Mouse (Mus musculus): ENCODE data around the gene Sema3g. TPM values are rescaled to one million over a fixed set of nuclear protein-coding genes. Genes with fewer than 3 reads are reported as not detected.
A peak's percentile ranks its signal among the peaks of the same experiment; 100 is the strongest.

Sema3g gene
- total and polyA plus RNA-seq, 3 experiments: 0.11 TPM; not detected in 2

DNA sequence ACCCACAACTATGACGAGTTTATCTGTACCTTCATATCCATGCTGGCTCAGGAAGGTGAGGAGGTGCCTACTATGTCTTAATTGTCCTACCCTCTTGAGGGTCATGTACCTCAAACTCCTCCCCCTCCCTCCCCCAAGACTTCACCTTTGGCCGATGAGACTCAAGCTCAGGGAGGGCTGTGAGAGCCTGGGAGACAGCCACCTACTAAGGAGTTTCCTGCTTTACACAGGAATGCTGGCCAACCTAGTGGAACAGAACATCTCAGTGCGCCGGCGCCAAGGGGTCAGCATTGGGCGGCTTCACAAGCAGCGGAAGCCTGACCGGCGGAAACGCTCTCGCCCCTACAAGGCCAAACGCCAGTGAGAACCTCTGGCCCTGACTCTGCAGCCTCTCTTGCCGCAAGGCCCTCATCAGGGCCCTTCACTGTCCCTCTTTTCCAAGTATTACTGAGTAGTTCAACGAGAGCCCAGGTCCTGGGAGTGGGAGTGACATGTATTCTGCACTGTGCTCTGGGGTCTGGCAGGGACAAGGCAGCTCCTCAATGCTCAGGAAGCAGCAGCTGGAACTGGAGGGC, 40.9 kb downstream of the Sema3g start:
- ATAC-seq (ENCODE audit: extremely low read depth, insufficient number of reproducible peaks, low FRiP score, poor library complexity, severe bottlenecking) (no peak), DNase-seq (ENCODE audit: low spot score) (no peak)
- Histone ChIP-seq H3K9me3 (replicated peaks) (no peaks in the 10 kb centered on the region), H3K27me3 (ENCODE audit: insufficient read depth, low read length) (no peaks in the 10 kb centered on the region), H3K4me1 (ENCODE audit: insufficient read depth, low read depth, low read length) (peaks cover 60% of the 10 kb centered on the region), H3K4me3 (ENCODE audit: low read depth, low read length) (no peak overlapping the region), H3K36me3 (replicated peaks) (peaks cover 98% of the 10 kb centered on the region)
- TF ChIP-seq TAL1 (conservative IDR thresholded peaks at IDR 0.05; ENCODE audit: low read depth, low read length) (no peak), CTCF (IDR thresholded peaks at IDR 0.05; ENCODE audit: low read depth, low read length) (no peak)

- ATAC-seq (ENCODE audit: extremely low read depth, insufficient number of reproducible peaks, low FRiP score, poor library complexity, severe bottlenecking) (peak; percentile 75), DNase-seq (ENCODE audit: low spot score) (peak; percentile 87)
- TF ChIP-seq GATA2 (IDR thresholded peaks at IDR 0.05; ENCODE audit: borderline replicate concordance, low read depth, low read length): no peak
- TF ChIP-seq GATA1 (IDR thresholded peaks at IDR 0.05; ENCODE audit: borderline replicate concordance, low read length): no peak
- no peak for TF ChIP-seq POLR2AphosphoS5 (IDR thresholded peaks at IDR 0.05; ENCODE audit: insufficient replicate concordance, low read depth, low read length)
- TF ChIP-seq CTCF (IDR thresholded peaks at IDR 0.05; ENCODE audit: low read depth, low read length): no peak
- TF ChIP-seq TAL1 (conservative IDR thresholded peaks at IDR 0.05; ENCODE audit: low read depth, low read length): no peak
- Histone ChIP-seq H3K4me3 (ENCODE audit: low read depth, low read length) (peak overlapping the region; percentile 53; the same call in 1 of the 2 replicates), H3K4me1 (ENCODE audit: insufficient read depth, low read depth, low read length) (peaks cover 49% of the 10 kb centered on the region), H3K36me3 (replicated peaks) (peaks cover 80% of the 10 kb centered on the region), H3K27me3 (ENCODE audit: insufficient read depth, low read length) (no peaks in the 10 kb centered on the region; the same call in 1 of the 2 replicates), H3K9me3 (replicated peaks) (no peaks in the 10 kb centered on the region)
Observed at GRCm38 (mm10) chr14:31260374-31260773, 42.7 kb downstream of the Sema3g start.

DNA sequence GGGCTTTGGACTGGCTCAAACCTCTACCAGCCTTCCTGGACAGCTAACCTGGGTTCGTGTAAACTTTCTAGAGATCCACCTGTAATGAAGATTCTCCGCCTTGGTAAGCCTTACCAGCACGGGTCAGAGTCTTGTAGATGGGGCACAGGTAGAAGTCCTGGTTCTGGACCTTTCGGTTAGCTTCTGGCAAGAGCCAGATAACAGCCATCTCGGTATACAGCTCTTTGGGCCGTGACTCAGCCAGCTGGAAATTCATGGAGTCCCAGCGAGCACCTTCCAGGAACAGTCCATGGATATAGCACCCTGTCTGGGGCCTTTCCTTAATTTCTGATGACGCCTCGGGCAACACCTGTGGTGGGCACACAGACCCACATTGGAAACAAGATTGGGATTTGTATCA, 43.3 kb downstream of the Sema3g start:
- Histone ChIP-seq H3K4me3 (ENCODE audit: low read depth, low read length) (peak overlapping the region; percentile 53; the same call in 1 of the 2 replicates), H3K4me1 (ENCODE audit: insufficient read depth, low read depth, low read length) (peaks cover 49% of the 10 kb centered on the region), H3K27me3 (ENCODE audit: insufficient read depth, low read length) (peaks cover 3% of the 10 kb centered on the region), H3K9me3 (replicated peaks) (no peaks in the 10 kb centered on the region), H3K36me3 (replicated peaks) (peaks cover 74% of the 10 kb centered on the region)
- ATAC-seq (ENCODE audit: extremely low read depth, insufficient number of reproducible peaks, low FRiP score, poor library complexity, severe bottlenecking) (no peak), DNase-seq (ENCODE audit: low spot score) (no peak)
- TF ChIP-seq GATA1 (IDR thresholded peaks at IDR 0.05; ENCODE audit: borderline replicate concordance, low read length) (no peak), POLR2AphosphoS5 (IDR thresholded peaks at IDR 0.05; ENCODE audit: insufficient replicate concordance, low read depth, low read length) (no peak), CTCF (IDR thresholded peaks at IDR 0.05; ENCODE audit: low read depth, low read length) (no peak), TAL1 (conservative IDR thresholded peaks at IDR 0.05; ENCODE audit: low read depth, low read length) (no peak), GATA2 (IDR thresholded peaks at IDR 0.05; ENCODE audit: borderline replicate concordance, low read depth, low read length) (no peak)

DNA sequence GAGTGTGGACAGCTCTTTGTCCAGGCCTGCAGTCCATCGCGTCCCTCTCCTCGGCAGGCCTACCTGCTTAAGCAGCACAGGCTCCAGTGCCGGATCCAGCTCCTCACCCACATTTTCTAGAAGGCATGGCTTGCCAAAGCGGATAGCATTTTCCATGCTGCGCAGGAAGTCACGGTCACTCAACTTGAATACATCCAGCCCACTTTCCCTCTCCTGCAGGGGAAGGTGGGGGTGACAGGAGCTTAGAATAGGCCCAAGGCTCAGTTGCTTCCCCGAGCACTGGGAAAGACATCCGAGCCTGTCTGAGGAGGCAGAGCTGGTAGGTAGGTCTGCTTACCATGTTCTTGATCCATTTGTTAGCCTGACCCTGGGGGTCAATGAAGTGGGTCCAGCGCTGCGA, 50.0 kb downstream of the Sema3g start:
- peaks cover 50% of the 10 kb centered on the region for H3K27me3 ChIP-seq (ENCODE audit: insufficient read depth, low read length)
- H3K4me1 ChIP-seq (ENCODE audit: insufficient read depth, low read depth, low read length): peaks cover 5% of the 10 kb centered on the region; the same call in 1 of the 2 replicates
- DNase-seq (ENCODE audit: low spot score) (no peak), ATAC-seq (ENCODE audit: extremely low read depth, insufficient number of reproducible peaks, low FRiP score, poor library complexity, severe bottlenecking) (no peak)
- H3K36me3 ChIP-seq (replicated peaks): peaks cover 7% of the 10 kb centered on the region
- TF ChIP-seq TAL1 (conservative IDR thresholded peaks at IDR 0.05; ENCODE audit: low read depth, low read length) (no peak), POLR2AphosphoS5 (IDR thresholded peaks at IDR 0.05; ENCODE audit: insufficient replicate concordance, low read depth, low read length) (no peak), GATA1 (IDR thresholded peaks at IDR 0.05; ENCODE audit: borderline replicate concordance, low read length) (no peak), CTCF (IDR thresholded peaks at IDR 0.05; ENCODE audit: low read depth, low read length) (no peak), GATA2 (IDR thresholded peaks at IDR 0.05; ENCODE audit: borderline replicate concordance, low read depth, low read length) (no peak)
- H3K4me3 ChIP-seq (ENCODE audit: low read depth, low read length): no peak overlapping the region
- no peaks in the 10 kb centered on the region for H3K9me3 ChIP-seq (replicated peaks)

GRCm38 (mm10) chr14:31268301-31269001, 50.8 kb downstream of the Sema3g start:
- Histone ChIP-seq H3K4me3 (ENCODE audit: low read depth, low read length) (no peak overlapping the region), H3K27me3 (ENCODE audit: insufficient read depth, low read length) (peaks cover 50% of the 10 kb centered on the region), H3K36me3 (replicated peaks) (no peaks in the 10 kb centered on the region), H3K9me3 (replicated peaks) (no peaks in the 10 kb centered on the region), H3K4me1 (ENCODE audit: insufficient read depth, low read depth, low read length) (peaks cover 4% of the 10 kb centered on the region; the same call in 1 of the 2 replicates)
- ATAC-seq (ENCODE audit: extremely low read depth, insufficient number of reproducible peaks, low FRiP score, poor library complexity, severe bottlenecking) (no peak), DNase-seq (ENCODE audit: low spot score) (no peak)
- no peak for TF ChIP-seq POLR2AphosphoS5 (IDR thresholded peaks at IDR 0.05; ENCODE audit: insufficient replicate concordance, low read depth, low read length)
- TF ChIP-seq GATA2 (IDR thresholded peaks at IDR 0.05; ENCODE audit: borderline replicate concordance, low read depth, low read length): no peak
- TF ChIP-seq GATA1 (IDR thresholded peaks at IDR 0.05; ENCODE audit: borderline replicate concordance, low read length): no peak
- no peak for TF ChIP-seq CTCF (IDR thresholded peaks at IDR 0.05; ENCODE audit: low read depth, low read length)
- TF ChIP-seq TAL1 (conservative IDR thresholded peaks at IDR 0.05; ENCODE audit: low read depth, low read length): no peak

GRCm38 (mm10) chr14:31269456-31270100, 51.9 kb downstream of the Sema3g start:
- DNase-seq (ENCODE audit: low spot score): no peak
- Histone ChIP-seq H3K27me3 (ENCODE audit: insufficient read depth, low read length) (peaks cover 57% of the 10 kb centered on the region), H3K4me3 (ENCODE audit: low read depth, low read length) (no peak overlapping the region), H3K4me1 (ENCODE audit: insufficient read depth, low read depth, low read length) (peaks cover 4% of the 10 kb centered on the region; the same call in 1 of the 2 replicates), H3K9me3 (replicated peaks) (no peaks in the 10 kb centered on the region), H3K36me3 (replicated peaks) (no peaks in the 10 kb centered on the region)
- TF ChIP-seq CTCF (IDR thresholded peaks at IDR 0.05; ENCODE audit: low read depth, low read length): no peak
- ATAC-seq (ENCODE audit: extremely low read depth, insufficient number of reproducible peaks, low FRiP score, poor library complexity, severe bottlenecking): no peak

Data from G1E (cell line).